9 mouse cellular contexts compared by ENCODE assay signal in genomic region chr3:96440578-96440977, GRCm38 (mm10). TPM values are rescaled to one million over a fixed set of nuclear protein-coding genes. Genes with fewer than 3 reads are reported as not detected.
DNase-seq lines count a peak whose midpoint lies in the region; ATAC-seq lines count a peak whose summit lies in the region.
"Had no signal": no experiment of that assay in that cellular context is flagged by ENCODE, and none has a peak within 500 bp of the region (broad histone marks: within the 10 kb centered on the region; RNA-seq: fewer than 3 reads in every experiment).

No protein-coding gene starts in this region.

- WGBS in embryonic facial prominence, embryonic 15.5 days, result under 1% methylated on average over 13 of the region's 13 CpGs
- under 1% methylated on average over 13 of the region's 13 CpGs for WGBS in heart, embryonic 15.5 days
- WGBS in liver, embryonic 12.5 days (ENCODE audit: insufficient replicate concordance), result under 1% methylated on average over 13 of the region's 13 CpGs
- WGBS in stomach, embryonic 16.5 days, result 2% methylated on average over 13 of the region's 13 CpGs

- H3K27me3 ChIP-seq in embryonic facial prominence, embryonic 15.5 days, result peaks cover 83% of the 10 kb centered on the region
- peaks cover 85% of the 10 kb centered on the region for H3K27me3 ChIP-seq in heart, embryonic 15.5 days
- peaks cover 87% of the 10 kb centered on the region for H3K27me3 ChIP-seq in liver, embryonic 12.5 days (replicated peaks)
- peaks cover 48% of the 10 kb centered on the region for H3K27me3 ChIP-seq in stomach, embryonic 16.5 days (ENCODE audit: control insufficient read depth, insufficient read depth, low read length)

- no peaks in the 10 kb centered on the region for H3K9me3 ChIP-seq in embryonic facial prominence, embryonic 15.5 days (replicated peaks)
- H3K9me3 ChIP-seq in heart, embryonic 15.5 days (replicated peaks), result no peaks in the 10 kb centered on the region
- no peaks in the 10 kb centered on the region for H3K9me3 ChIP-seq in liver, embryonic 12.5 days (replicated peaks)
- no peaks in the 10 kb centered on the region for H3K9me3 ChIP-seq in stomach, embryonic 16.5 days (replicated peaks; ENCODE audit: control insufficient read depth, low read length)

- H3K9ac ChIP-seq in embryonic facial prominence, embryonic 15.5 days, result no peak overlapping the region
- peak overlapping the region; percentile 14; the same call in 1 of the 2 replicates for H3K9ac ChIP-seq in heart, embryonic 15.5 days
- H3K9ac ChIP-seq in liver, embryonic 12.5 days, result 0 out of 2 replicates have a peak overlapping the region, but pooled peaks have one; percentile 31
- peak overlapping the region; percentile 57; the same call in 1 of the 2 replicates for H3K9ac ChIP-seq in stomach, embryonic 16.5 days (ENCODE audit: low read length)

- H3K4me3 ChIP-seq in embryonic facial prominence, embryonic 15.5 days (replicated peaks), result peak overlapping the region; percentile 32
- H3K4me3 ChIP-seq in heart, embryonic 15.5 days, result peak overlapping the region; percentile 39
- H3K4me3 ChIP-seq in liver, embryonic 12.5 days, result peak overlapping the region; percentile 37
- peak overlapping the region; percentile 29 for H3K4me3 ChIP-seq in stomach, embryonic 16.5 days (replicated peaks; ENCODE audit: low read length)

- peaks cover 7% of the 10 kb centered on the region for H3K4me1 ChIP-seq in embryonic facial prominence, embryonic 15.5 days
- H3K4me1 ChIP-seq in heart, embryonic 15.5 days (replicated peaks), result peaks cover 5% of the 10 kb centered on the region
- H3K4me1 ChIP-seq in liver, embryonic 12.5 days, result peaks cover 23% of the 10 kb centered on the region
- H3K4me1 ChIP-seq in stomach, embryonic 16.5 days (ENCODE audit: control insufficient read depth, insufficient read depth, low read length), result no peaks in the 10 kb centered on the region

- DNase-seq in B cell, adult 2 months, result peak; percentile 77 to 78
- peak; percentile 59 to 65 for DNase-seq in adrenal gland, postnatal 36 days
- DNase-seq in kidney, postnatal 14 days, result peak; percentile 74
- DNase-seq in neural tube, embryonic 10.5 days (ENCODE audit: extremely low spot score, low spot score), result peak; percentile 82

- no peaks in the 10 kb centered on the region for H3K36me3 ChIP-seq in embryonic facial prominence, embryonic 15.5 days
- no peaks in the 10 kb centered on the region for H3K36me3 ChIP-seq in heart, embryonic 15.5 days
- H3K36me3 ChIP-seq in liver, embryonic 12.5 days, result no peaks in the 10 kb centered on the region
- H3K36me3 ChIP-seq in stomach, embryonic 16.5 days (ENCODE audit: control insufficient read depth, insufficient read depth, low read length), result no peaks in the 10 kb centered on the region

- no peak overlapping the region for H3K27ac ChIP-seq in embryonic facial prominence, embryonic 15.5 days (replicated peaks)
- H3K27ac ChIP-seq in heart, embryonic 15.5 days, result no peak overlapping the region
- H3K27ac ChIP-seq in liver, embryonic 12.5 days, result no peak overlapping the region
- no peak overlapping the region for H3K27ac ChIP-seq in stomach, embryonic 16.5 days (ENCODE audit: low read length)

- ATAC-seq in embryonic facial prominence, embryonic 15.5 days (ENCODE audit: insufficient number of reproducible peaks, low FRiP score, low TSS enrichment, low read depth), result no peak
- no peak for ATAC-seq in heart, embryonic 15.5 days (replicated peaks; ENCODE audit: insufficient number of reproducible peaks, insufficient read depth, low FRiP score, low read depth)
- no peak for ATAC-seq in liver, embryonic 12.5 days
- ATAC-seq in stomach, embryonic 16.5 days (ENCODE audit: insufficient read depth, low FRiP score), result no peak

- peak overlapping the region; percentile 53 for H3K4me2 ChIP-seq in embryonic facial prominence, embryonic 15.5 days (replicated peaks)
- peak overlapping the region; percentile 59 for H3K4me2 ChIP-seq in heart, embryonic 15.5 days
- peak overlapping the region; percentile 61 for H3K4me2 ChIP-seq in liver, embryonic 12.5 days
- H3K4me2 ChIP-seq in stomach, embryonic 16.5 days (ENCODE audit: low read depth, low read length), result peak overlapping the region; percentile 52

RNA-seq across cellular contexts. Expression of gene BC107364, which starts 11.5 kb away (rescaled TPM):
- total RNA-seq in adrenal gland, postnatal 36 days (2021), result not detected
- polyA plus RNA-seq in embryonic facial prominence, embryonic 15.5 days (2015; fragmentation: Nextera tagmentation; extraction: Ambion mirVana), result 0.31 TPM in 1 of 2 replicates, not detected in the other
- 0.53 and 1.0 TPM in 2 replicates for polyA plus RNA-seq in heart, embryonic 15.5 days (2015; fragmentation: Nextera tagmentation; extraction: Ambion mirVana)
- not detected in 2 replicates for polyA plus RNA-seq in liver, embryonic 12.5 days (2016; fragmentation: Nextera tagmentation; extraction: Ambion mirVana)
- 0.17 and 0.29 TPM in 2 replicates for polyA plus RNA-seq in stomach, embryonic 16.5 days (2015; fragmentation: Nextera tagmentation; extraction: Ambion mirVana)
- total RNA-seq: gastrocnemius, postnatal 4 days had no signal
